Mouse (Mus musculus): ENCODE data around the gene Fate1. TPM values are rescaled to one million over a fixed set of nuclear protein-coding genes. Genes with fewer than 3 reads are reported as not detected.

Fate1 gene
- polyA plus RNA-seq (2021; fragmentation: Nextera tagmentation): 0.16 TPM in 1 of 2 replicates, not detected in the other
- long read RNA-seq, experiment 1: 0 reads
- long read RNA-seq, experiment 2: 0 reads

GRCm38 (mm10) chrX:71972686-71973085 lies at the start of gene Fate1:
TSS of gene Fate1 (plus strand) at chrX:71972986.

GRCm38 (mm10) chrX:71962073-71963051 lies 10.4 kb upstream of the Fate1 start, which contains the start of gene Prrg3:
TSS of gene Prrg3 (plus strand) at chrX:71962624.

GRCm38 (mm10) chrX:71991549-71991948 lies 18.8 kb downstream of the Fate1 start, which contains the start of gene Cnga2:
TSS of gene Cnga2 (plus strand) at chrX:71991849.

Other genes starting within 250 kb of the Fate1 start
- 35.2 and 48.4 TPM in 2 replicates for gene Vma21, start 157.1 kb upstream of the Fate1 start, polyA plus RNA-seq (2021; fragmentation: Nextera tagmentation)
- gene Gm1141, start 52.0 kb upstream of the Fate1 start, polyA plus RNA-seq (2021; fragmentation: Nextera tagmentation): 0.12 TPM in 1 of 2 replicates, not detected in the other
- 4.3 and 10.4 TPM in 2 replicates for gene Prrg3, start 10.4 kb upstream of the Fate1 start, polyA plus RNA-seq (2021; fragmentation: Nextera tagmentation)
- gene Cnga2, start 18.9 kb downstream of the Fate1 start, polyA plus RNA-seq (2021; fragmentation: Nextera tagmentation): not detected in 2 replicates
- not detected in 2 replicates for gene Magea4, start 249.0 kb downstream of the Fate1 start, polyA plus RNA-seq (2021; fragmentation: Nextera tagmentation)

Measured in left cerebral cortex, adult 6 months (tissue).